Mouse (Mus musculus) mouse embryonic stem cell (cell line): ENCODE data around the gene Mgat1.

Experiments
- in situ Hi-C, 2 experiments: fragments of 300-500 bp; cut with MboI; formaldehyde crosslinking; loops; 1 replicate in 1 of 2; 3 replicates in 1 of 2; pipeline ENCODE4 v1.14.3; 2019 to 2020; ENCODE audit warnings: low sequenced_read_pairs in 2 of 2, low pct_unique_long_range_greater_than_20kb in 1 of 2, mixed read lengths in 1 of 2; ENCODE audit not compliant: unreplicated experiment in 1 of 2

Mgat1 gene

DNA sequence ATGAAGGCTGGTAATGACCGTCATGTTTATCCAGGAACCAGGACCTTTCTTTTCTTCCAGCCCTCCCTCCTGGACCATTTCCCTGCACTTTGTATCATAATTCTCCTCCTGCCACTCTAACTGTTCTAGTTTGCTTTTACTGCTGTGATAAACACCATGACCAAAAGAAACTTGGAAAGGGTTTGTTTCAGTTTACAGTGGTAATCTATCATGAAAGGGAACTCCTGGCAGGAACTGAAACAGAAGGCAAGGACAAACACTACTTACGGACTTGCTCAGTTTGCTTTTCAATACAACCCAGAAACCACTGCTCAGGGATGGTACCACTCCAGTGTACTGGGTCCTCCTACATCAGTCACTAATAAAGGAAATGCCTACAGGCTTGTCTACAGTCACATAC lies 6.5 kb upstream of the Mgat1 start:
- in situ Hi-C loops, result no loop called here

DNA sequence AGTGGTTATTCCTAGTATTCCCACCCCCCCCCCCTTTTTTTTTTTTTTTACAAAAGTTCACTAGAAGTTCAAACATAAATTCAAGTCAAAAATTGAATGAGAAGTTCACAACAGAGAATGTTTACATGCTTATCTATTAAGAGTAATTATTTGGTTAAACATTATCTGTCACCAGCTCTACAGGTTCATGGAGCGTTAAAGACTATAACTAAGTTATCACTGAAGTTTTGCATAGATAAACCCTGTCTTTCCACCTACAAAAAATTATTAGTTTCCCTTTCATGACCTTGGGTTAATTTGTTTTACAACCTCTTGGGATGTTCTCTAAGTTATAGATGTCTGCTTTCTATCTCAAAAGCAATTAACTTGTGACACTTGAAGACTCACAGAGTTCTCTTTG lies 3.7 kb upstream of the Mgat1 start:
- in situ Hi-C loops, result no loop called here

DNA sequence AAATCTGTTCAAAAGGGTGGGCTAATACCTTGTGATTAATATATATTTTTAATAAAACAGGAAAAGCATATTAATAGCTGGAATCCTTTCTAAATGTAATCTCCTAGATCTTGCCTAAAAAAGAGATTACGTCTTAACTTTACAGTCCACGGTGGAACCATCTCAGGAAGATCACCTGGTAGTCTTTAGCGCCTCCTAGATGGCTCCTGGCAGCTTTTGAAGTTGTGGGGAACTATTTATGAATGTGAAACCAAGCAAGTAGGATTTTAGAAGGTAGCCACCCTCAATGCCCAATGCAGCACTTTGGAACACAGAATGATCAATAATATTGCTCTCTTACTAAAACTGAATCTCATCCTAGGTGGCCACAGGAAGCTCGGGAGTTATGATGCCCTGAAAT lies 3.1 kb upstream of the Mgat1 start:
- in situ Hi-C loops, result no loop called here

DNA sequence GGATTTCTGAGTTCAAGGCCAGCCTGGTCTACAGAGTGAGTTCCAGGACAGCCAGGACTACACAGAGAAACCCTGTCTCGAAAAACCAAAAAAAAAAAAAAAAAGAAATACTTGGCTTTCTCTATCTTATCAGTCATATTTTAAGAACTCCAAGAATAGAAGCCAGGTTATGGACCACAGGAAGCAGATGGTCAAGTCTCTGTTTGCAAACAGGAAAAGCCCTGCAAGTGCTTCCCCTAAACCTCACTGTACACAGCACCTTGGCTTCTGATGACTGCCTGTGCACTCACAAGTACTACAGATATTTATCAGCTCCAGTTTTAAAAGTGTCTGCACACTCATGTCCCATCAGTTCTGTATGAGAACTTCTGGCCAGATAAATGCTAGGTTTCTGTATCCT lies 2.5 kb upstream of the Mgat1 start:
- in situ Hi-C loops, result no loop called here

DNA sequence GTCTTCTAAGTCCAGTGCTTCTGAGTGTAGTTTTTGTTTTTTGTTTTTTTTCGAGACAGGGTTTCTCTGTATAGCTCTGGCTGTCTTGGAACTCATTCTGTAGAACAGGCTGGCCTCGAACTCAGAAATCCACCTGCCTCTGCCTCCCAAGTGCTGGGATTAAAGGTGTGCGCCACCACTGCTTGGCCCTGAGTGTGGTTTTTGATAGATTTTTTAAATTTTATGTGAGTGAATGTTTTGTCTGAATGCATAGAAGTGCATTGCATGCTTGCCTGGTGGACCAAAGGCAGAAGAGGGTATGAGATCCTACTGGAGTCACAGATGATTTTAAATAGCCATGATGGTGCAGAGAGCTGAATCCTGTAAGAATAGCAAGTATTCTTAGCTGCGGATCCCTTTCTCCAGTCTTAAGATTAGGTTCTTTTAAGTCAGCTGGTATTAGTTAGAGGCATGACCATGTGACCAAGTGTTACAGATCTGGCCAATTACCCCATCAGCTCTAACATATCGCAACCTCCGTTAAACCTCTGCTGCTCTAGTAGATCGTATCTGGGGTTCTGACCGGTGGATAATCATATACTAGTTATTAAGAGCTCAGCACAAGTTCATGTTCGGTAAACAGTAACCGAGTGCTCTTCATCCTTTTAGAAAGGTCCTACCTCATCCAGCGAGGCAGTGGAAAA lies 906 bp upstream of the Mgat1 start:
- in situ Hi-C loops, result no loop called here

DNA sequence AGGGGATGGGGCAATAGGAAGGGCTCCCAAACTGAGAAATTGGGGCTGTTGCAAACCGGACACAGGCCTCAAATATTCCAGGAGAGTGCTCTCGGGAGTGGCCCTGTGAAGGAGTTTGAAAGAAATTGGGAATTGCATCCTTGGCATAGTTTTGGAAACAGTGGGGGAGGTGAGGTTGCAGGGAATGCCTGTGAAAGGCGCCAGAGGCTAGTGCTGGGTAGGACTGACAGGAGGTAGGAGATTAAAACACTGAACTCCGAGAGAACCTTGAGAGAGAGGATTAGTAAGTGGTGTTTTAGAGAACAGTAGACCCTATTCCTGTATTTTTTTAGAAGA lies 572 bp downstream of the Mgat1 start:
- in situ Hi-C loops, result no loop called here

DNA sequence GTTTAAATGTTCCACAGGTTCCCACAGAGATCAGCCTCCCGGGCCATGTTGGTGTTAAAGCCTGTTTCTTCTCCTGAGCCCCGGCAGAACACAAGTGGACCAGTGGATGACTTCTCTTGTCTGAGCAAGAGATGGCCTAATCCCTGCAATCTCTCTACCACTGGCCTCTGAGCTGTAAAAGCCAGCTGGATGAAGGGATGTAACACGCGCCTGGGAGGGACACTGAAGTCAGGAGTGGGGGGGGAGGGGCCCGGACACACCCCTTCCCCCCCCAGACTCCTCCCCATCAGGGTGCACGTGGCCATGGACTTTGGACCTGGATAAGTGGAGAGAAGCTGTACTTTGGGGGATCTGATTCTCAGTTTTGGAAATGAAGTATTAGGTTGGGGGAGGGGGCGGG lies 1.2 kb downstream of the Mgat1 start:
- in situ Hi-C loops, result no loop called here

DNA sequence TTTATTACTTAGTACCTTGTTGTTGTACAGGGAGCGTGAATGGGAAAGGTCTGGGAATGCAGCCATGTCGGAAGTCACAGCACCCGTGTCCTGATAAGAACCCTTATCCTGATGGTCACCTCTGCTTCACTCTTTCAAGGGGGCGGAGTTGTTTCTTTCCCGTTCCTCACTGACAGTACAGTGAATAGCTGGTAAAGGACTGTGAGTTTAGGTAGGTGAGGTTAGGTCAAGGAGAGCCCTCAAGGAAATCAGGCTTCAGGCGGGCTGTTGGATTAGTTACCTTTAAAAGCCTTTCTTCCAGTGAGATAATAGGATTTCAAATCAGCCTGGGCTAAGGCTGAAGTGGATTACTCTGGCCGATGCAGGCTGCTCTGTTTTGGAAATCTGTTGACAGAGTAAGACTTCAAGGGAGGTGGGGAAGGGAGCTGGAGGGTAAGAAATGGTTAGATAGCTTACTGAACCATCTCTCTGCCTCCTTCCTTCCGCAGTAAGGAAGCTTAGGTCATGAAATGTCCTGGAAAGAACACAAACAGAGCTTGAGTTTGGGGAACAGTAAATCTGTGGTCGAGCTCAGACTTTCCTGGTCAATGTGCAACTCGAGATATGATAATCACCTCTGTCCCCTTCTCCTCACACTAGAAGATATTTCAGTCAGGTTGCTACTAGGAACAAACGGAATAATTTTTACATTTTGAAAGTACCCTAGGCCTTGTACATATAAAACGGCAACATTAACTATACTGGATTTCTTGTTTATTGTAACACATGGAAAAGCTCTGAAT lies 1.8 kb downstream of the Mgat1 start:
- in situ Hi-C loops, result no loop called here

DNA sequence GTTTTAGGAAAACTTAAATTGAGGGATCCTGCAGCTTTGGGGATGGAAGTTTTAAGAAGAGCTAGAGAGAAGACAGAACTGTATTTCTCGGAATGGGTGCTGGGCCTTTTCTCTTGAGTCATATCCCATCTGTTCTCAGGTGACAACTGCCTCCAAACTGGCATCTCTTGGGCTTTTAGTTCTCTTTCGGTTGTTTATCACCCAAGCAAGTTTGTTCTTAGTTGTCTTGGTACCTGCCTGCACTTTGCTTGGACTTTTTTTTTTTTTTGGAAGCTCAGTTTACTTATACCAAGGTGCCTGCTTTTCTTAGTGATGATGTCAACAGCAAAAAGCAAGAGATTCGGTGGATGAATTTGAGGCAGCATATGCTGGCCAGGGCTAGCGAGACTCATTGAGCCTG lies 2.5 kb downstream of the Mgat1 start:
- in situ Hi-C loops, result no loop called here

DNA sequence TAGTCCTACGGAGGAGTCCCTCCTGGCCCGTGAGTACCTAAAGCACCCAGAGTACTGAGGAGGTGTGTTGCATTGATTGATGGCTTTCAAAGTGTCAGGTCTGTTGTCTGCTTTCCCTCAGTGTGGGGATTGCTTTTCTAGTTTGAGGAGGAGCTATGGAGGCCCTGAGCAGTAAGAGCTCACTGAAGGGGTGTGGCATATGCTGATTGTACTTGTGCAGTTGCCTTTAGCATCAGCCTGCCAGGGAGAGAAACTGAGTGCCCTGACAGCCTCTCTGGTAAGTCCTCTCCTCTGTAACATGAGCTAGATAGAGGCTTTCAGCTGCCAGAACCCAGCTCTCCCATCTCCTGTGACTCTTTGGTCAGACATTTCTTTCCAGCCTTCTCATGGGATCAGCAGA lies 3.3 kb downstream of the Mgat1 start:
- in situ Hi-C loops, result no loop called here

DNA sequence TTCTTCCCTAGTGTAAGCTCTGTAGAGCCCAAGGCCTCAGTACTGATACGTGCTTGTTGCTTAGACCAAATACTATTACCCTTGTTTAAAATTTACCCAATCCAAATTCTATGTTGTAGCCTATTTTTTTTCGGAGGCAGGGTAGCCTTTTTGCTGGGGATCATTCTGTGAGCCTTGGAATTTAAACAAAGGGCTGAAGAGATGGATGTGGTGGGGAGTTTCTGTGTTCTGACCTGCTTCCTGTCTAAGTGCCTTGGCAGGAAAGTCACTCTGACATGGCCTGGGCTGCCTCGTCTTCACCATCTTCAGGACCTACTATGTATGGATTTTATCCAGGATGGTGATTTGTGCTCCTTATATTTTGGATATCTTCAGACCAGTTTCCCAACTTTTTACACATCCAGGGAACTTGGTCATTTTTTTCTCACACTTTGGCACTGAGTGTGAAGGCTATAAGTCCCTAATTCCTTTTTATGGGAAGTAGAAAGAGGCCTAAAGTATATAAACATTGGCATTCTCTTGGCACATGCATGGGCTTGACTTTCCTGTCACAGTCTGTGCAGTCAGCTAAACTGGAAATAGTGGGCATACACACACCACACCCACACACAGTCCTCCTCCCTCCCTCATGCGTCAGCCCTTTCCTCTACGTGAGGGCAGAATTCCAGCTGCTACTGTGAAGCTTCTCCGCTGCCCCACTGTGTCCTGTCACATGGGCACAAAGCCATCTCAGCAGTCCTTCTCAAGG lies 4.4 kb downstream of the Mgat1 start:
- in situ Hi-C loops, result no loop called here

DNA sequence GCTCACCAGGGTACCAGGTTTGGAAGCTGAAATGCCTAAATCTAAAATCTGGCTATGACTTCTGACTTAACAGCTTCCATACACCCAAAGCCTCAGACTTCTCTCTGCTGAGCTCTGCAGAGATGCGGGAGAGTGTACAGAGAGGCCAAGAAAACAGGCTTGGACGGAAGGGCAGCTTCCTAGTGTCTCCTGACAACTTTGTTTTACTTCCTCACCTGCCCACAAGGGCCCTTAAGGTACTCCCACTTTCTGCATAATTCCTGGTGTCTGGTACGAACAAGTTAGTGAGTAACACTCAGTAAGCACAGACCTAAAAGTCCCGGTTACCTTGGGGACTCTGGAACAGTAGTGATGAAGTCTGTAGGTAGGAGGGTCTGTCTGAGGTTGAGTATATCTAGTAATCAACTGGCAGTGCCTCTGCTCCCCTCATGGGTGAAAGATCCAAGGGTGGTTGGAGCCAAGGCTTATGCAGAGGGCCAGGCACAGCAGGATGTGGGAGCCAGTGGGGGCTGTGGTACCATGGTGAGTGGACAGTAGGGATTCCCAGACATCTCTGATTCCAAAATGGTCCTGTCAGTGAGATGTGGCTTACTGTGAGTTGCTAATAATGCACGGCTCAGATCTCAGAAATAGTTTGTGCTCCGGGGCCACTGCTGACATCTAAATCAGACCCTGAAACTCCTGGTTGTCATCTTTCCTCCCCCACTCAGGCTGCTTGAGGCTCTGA lies 5.1 kb downstream of the Mgat1 start:
- in situ Hi-C loops, result no loop called here

DNA sequence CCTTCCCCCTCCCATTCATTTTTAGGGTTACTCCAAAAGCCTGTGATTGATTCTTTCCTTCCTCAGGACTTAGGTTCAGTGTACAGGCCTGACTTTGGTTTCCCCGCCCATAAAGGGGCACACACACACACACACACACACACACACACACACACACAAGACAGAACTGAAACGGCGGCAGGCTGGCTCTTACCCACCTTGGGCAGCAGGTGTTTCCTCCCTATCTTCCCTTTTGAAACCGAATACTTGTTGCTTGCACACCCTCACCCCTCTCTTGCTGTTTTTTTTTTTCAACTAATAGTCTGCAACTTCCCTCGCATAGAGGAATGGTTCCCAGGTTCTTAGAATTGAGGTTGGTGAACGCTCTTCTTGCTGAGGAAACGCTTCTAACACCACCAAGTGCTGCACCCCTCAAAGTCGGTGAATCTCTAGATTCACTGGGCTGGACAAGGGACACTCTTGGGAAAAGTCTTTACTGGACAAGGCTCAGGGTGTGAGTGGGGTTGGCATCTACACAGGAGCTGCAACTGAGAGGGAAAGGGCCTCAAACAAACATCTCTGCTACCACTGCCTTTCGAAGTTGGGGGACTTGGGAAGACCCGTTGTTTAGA lies 5.9 kb downstream of the Mgat1 start:
- in situ Hi-C loops, result loop anchor here (25.0 kb wide), 1 partner anchor 388 kb away; the partner anchor contains the start of gene Irgm1 (in 2 of the 2)

DNA sequence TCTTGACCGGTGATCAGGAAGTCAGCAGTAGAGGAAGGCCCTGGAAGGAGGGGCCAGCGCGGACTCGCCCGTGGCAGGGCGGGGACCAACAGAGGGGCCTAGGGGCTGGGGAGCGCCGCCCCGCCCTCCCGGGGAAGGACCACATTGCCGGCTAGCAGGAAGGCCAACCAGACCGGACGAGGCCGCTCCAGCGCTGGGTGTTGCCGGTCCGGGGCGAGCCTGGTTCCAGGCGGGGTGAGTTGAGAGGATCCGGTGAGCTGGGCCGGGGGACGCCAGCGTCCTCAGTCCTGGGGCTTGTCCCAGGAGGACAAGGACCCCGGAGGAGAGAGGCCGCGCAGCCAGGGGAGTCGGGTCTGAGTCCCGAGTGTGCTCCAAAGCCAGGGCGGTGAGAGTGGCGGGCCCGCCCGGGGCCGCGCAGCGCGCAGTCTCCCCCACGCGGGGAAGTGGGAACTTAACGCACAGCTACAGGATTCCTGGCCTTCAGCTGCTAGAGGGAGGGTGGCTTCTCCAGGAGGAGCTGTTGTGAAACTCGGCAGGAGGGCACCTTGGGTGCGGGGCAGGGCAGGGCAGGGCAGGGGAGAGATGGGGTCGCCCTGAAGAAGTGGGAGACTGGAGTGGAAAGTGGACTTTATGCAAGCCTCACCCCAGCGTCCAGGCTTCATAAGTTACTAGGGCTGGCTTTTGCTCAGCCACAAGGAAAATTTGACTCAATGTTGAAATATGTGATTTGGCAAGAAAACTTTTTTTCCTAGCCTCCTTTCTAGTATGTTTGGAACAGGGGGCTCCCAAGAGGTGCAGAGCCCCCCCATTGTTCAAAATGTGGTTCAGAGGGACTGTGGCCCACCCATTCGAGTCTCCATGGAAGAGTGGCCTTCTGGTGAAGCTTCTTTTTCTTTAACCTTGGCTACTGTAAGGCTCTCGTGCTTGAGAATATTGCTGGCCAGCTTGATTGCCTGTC lies 6.7 kb downstream of the Mgat1 start:
- in situ Hi-C loops, result loop anchor here (25.0 kb wide), 1 partner anchor 388 kb away; the partner anchor contains the start of gene Irgm1 (in 2 of the 2)

DNA sequence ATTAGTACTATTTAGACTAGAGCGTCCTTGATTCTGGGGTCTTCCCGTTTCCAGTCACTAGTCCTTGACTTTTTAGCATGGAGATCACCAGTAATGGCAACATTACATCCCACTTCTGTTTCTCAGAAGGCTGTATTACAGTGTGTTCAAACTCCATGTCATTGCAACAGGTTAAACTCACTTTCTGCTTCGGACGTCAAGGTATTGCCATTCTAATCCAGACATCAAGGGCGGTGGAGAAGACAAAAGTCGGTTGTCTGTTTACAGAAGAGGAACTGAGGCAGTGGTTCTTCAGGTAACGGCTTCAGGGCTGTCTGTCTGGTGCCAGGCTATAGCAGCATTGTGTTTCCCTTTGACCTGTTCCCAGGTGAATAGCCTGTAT lies 7.4 kb downstream of the Mgat1 start:
- in situ Hi-C loops, result loop anchor here (25.0 kb wide), 1 partner anchor 389 kb away; the partner anchor contains the start of gene Irgm1 (in 2 of the 2)

DNA sequence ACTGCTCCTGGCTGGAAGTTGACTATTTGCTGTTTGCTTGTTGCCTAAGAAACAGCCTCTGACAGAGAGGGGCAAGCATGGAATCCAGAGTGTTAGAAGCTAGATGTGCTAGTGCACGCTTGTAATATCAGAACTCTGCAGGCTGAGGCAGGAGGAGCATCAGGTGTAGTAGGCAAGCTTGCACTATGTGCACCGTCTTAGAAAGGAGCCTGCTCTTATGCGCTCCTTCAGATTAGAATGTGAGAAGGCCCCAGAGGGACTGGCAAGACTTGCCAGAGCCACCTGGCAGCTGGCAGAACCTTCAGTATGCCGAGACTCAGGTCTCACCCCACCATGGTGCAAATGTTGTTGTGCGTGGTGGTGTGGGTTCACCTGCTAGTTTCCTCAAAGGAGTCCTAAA lies 8.1 kb downstream of the Mgat1 start:
- in situ Hi-C loops, result loop anchor here (25.0 kb wide), 1 partner anchor 390 kb away; the partner anchor contains the start of gene Irgm1 (in 2 of the 2)

DNA sequence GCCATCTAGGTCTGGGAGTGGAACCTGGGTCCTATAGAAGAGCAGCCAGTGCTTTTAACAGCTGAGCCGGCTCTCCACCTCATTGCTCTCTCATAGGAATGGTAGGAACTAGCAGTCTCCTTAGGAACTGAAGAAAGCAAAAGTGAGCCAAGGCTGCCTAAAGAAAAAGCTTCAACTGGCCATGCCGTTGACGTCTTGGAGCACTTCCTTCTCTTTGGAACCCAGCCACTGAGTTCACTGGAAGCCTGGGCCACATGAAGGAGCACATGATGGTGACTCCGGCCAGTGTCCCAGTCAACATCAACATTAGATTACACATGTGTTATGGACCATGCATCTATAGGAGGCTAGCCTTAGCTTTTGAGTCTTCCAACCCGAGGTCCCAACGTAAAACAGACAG lies 9.0 kb downstream of the Mgat1 start:
- in situ Hi-C loops, result loop anchor here (25.0 kb wide), 1 partner anchor 391 kb away; the partner anchor contains the start of gene Irgm1 (in 2 of the 2)
